Mouse (Mus musculus): ENCODE results near the gene Gm5458. TPM values are rescaled to one million over a fixed set of nuclear protein-coding genes. Genes with fewer than 3 reads are reported as not detected.
A peak's percentile ranks its signal among the peaks of the same experiment; 100 is the strongest.
"Not testable (repeated sequence)": the region's sequence is repeated elsewhere in the genome, so short reads cannot be mapped to it uniquely, and the experiment has no call there.

Gm5458 gene
- total RNA-seq (2021): not detected
- long read RNA-seq, experiment 1: 0 reads
- long read RNA-seq, experiment 2: 0 reads

DNA sequence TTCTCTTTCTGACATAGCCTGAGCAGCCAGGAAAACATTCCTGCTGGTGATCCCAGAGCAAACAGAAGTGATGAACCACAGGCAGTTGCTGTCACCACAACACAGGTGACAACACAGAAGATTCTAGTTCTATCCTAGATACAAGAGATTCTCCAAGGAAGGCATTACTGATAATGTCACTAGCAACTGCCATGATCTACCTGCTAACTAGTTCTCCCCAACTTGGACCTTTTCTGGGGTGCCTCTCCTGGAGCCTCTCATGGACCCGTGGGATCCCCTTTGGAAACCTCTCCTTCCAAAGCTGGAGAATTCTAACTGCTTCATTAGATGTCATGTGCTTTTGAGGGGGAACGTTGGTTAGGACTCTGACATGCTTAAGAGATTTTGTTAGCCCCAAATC, at the start of gene Gm5458:
TSS of gene Gm5458 (minus strand) at position 101 of the 400 bp plus-strand sequence.
- not testable (repeated sequence) for DNase-seq

DNA sequence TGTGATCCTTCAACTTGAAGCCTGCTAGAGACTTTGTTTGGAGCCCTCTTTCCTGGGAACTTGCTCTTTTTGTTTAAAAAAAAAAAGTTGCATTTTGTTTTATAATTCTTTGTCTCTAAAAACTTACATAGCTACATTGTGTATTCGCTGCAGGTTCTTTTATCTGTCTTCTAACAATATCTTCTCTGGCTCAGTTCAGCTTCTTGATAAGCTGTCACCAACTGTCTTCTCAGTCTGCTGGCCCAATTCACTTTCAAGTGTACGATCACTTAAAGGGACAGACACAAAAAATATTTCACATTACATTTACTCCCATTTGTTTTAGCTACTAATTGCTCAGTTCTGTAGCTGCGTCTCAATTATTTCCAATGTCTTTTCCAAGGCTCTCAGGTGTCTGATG, 43.9 kb upstream of the Gm5458 start:
- no peak for DNase-seq

DNA sequence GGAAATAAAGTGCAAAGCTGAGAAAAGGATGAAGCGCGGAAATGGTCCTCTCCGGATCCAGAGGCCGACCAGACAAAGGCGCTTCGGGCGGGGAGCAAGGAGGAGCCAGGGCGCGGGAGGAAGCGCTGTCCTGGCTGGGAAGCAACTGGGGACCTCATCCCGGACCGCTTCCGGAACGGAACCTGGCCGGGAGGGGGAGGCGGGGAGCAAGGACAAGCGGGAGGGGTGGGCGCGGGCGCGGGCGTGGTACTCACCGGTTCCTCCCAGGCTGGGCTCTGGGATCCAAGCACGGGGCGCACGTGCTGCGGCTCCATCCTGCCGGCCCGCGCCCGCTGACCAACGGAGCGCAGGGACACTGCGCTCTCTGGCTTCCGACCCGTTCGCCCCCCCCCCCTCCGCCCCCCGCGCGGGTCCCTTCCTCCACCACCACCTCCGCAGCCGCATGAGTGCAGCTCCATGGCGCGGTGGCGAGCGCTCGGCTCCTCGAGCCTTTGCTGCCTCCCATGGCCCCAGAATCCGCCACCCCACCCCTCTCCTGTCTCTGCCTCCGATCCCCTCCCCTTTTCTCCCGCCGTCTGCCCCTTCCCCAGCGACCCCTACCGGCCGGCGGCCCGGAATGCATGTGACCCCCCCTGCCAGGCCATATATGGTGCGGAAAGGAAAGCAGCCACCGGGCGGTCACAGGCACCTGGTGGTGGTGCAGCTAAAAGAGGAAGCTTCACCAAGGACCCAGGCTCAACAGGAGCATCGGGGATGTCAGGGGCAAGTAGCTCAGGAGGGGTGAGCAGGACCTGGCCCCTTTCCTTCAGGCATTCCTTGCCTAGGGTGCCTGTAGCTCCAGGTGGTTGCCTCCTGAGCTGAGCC, 17.3 kb downstream of the Gm5458 start, which contains the start of gene Gm2237:
TSS of gene Gm2237 (minus strand) at position 332 of the 864 bp plus-strand sequence.
- DNase-seq: peak; percentile 47 to 50

DNA sequence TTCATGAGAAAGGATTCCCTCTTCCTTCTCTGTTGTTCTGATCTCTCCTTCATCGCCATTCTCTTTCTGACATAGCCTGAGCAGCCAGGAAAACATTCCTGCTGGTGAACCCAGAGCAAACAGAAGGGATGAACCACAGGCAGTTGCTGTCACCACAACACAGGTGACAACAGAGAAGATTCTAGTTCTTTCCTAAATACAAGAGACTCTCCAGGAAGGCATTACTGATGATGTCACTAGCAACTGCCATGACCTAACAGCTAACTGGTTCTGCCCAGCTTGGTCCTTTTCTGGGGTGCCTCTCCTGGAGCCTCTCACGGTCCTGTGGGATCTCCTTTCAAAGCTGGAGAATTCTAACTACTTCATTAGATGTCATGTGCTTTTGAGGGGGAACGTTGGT, 52.5 kb downstream of the Gm5458 start, which contains the start of gene Gm2244:
TSS of gene Gm2244 (minus strand) at position 101 of the 400 bp plus-strand sequence.
- not testable (repeated sequence) for DNase-seq

Other genes with a start within 250 kb of the Gm5458 start
- 1 to 10 TPM in 1 of 2 experiments, under 1 TPM in 1; 0.86 to 1.7 TPM for gene Gm21738, start 183.7 kb downstream of the Gm5458 start, total RNA-seq (2021)
- not detected for gene Gm2244, start 52.6 kb downstream of the Gm5458 start, total RNA-seq (2021)
- under 1 TPM; 0.89 to 0.93 TPM for gene Gm2237, start 17.4 kb downstream of the Gm5458 start, total RNA-seq (2021)
- 10 to 100 TPM; 24.8 to 32.8 TPM for gene Nid2, start 148.7 kb upstream of the Gm5458 start, total RNA-seq (2021)
- gene Rtraf, start 221.2 kb upstream of the Gm5458 start, total RNA-seq (2021): 10 to 100 TPM; 74.1 to 76.9 TPM